Mouse (Mus musculus): ENCODE results near the gene Hsd17b3.

DNA sequence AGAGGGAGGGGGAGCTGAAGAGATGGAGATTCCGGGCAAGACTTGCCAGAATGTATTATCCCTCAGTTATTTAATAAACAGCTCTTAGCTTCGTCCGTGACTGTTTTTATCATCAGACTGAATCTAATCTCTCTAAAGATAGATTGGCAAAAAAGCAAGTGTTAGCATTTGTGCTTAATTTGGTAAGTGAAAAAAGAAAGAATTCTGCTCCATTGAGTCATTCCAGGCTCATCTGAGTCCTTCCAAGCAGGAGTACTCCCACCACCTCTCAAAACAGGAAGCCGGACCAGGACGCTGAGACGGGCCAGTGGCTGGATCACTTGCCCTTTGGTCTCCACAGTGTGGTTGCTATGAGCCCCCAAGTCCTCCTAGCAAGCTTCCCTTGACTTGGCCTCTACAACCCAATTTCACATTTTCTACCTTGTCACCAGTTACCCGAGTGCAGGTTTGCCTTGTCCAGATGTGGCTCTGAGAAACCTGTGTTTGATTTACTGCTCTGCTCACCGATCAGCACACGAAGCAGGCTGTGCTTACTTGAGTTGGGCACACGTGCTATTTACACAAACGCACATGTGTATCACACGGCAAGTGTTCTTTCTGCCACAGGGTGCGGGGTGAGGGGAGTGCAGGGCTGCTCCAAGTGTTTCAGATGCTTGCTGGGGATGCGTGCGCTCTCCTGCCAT, 66.1 kb downstream of the Hsd17b3 start:
- no peak for TF ChIP-seq POLR2A (IDR thresholded peaks at IDR 0.05; ENCODE audit: insufficient read depth, low read depth, low read length)
- TF ChIP-seq CTCF (IDR thresholded peaks at IDR 0.05) = no peak
